Mouse (Mus musculus): ENCODE results near the gene Iqgap3. TPM values are rescaled to one million over a fixed set of nuclear protein-coding genes. Genes with fewer than 3 reads are reported as not detected.

Iqgap3 gene
- 24.9 and 27.3 TPM in 2 replicates for polyA plus RNA-seq (2016; fragmentation: Nextera tagmentation; extraction: Ambion mirVana)

DNA sequence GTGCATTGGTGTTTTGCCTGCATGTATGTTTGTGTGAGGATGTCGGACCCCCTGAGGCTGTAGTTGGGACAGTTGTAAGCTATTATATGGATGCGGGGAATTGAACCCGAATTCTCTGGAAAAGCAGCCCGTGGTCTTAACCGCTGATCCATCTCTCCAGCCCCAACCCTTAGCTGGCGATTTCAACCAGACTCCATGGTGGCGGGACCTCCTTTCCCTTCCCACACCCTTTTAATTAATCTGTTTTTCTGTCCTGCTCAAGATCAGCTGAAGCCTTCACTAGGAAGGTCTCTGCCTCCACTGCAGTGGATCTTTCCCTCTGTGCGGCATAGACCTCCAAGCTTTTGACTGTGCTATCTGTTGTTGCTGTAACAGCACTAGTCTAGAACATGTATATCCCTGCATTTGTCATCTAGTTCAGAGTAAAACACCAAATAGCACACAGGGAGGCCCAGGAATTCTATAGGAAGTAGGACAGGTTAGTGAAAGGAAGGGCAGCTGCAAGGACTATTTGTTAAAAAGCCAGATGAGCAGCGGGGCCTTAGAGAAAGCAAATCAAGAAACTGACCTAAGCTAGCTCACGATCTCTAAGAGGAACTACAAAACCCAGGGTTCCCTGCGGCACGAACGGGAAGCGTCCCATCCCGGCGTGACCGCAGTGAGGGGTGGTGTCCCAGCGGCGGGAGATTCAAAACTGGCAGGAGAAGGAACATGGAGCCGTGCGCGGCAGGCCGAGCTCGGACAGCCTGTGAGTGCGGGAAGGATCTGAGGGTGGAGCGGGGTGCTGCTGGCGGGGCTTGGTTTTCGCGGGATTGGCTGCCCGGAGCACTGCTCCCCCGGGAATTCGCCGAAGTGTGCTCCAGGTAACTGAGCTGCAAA, at the start of gene Iqgap3:
Iqgap3 (plus strand) TSS at position 627 of the 879 bp plus-strand sequence.
- Histone ChIP-seq H3K9ac (peak within 1 kb of the TSS; percentile 69), H3K36me3 (replicated peaks) (peaks cover 7% of the 10 kb centered on the region; the same call in 1 of the 2 replicates), H3K4me1 (peaks cover 18% of the 10 kb centered on the region), H3K4me2 (peak within 1 kb of the TSS; percentile 84), H3K27me3 (no peaks in the 10 kb centered on the region), H3K27ac (peak within 1 kb of the TSS; percentile 61), H3K4me3 (replicated peaks) (peak within 1 kb of the TSS; percentile 70), H3K9me3 (no peaks in the 10 kb centered on the region)
- ATAC-seq (ENCODE audit: low FRiP score), result peak; percentile 90
- 18% methylated on average over 33 of the region's 33 CpGs for WGBS

GRCm38 (mm10) chr3:88033506-88033905, 48.3 kb upstream of the Iqgap3 start:
- peaks cover 55% of the 10 kb centered on the region for H3K27me3 ChIP-seq
- H3K27ac ChIP-seq, result no peak overlapping the region
- 71% methylated on average over 5 of the region's 5 CpGs for WGBS
- H3K4me3 ChIP-seq (replicated peaks), result no peak overlapping the region
- no peaks in the 10 kb centered on the region for H3K36me3 ChIP-seq (replicated peaks)
- no peaks in the 10 kb centered on the region for H3K9me3 ChIP-seq
- ATAC-seq (ENCODE audit: low FRiP score), result no peak
- H3K4me1 ChIP-seq, result no peaks in the 10 kb centered on the region
- no peak overlapping the region for H3K9ac ChIP-seq
- H3K4me2 ChIP-seq, result no peak overlapping the region

DNA sequence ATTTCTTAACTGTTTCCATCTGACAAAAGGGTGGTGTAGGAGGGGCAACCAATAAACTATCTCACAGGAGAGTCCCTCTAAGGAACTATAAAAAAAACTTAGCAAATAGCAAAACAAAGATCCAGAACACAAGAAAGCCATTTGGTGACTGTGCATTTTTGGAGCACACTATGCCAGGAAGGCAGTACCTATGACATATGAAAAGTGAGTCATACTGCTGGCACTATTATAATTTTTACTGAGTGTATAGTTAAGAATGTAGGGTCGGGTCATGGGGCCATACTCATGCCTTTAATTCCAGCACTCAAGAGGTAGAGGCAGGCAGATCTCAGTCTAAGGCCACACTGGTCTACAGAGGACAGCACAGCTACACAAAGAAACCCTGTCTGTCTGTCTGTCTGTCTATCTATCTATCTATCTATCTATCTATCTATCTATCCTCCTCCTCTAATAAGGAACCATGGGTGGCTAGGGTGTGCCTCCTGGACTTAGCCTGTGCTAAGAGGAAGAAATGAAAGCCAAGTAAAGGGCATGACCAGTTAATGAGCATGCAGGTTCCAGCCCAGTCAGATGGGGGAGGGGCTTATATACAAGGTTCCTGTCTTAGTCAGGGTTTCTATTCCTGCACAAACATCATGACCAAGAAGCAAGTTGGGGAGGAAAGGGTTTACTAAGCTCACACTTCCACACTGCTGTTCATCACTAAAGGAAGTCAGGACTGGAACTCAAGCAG, 46.0 kb upstream of the Iqgap3 start:
- Histone ChIP-seq H3K36me3 (replicated peaks) (no peaks in the 10 kb centered on the region), H3K4me1 (no peaks in the 10 kb centered on the region), H3K4me2 (no peak overlapping the region), H3K27me3 (peaks cover 54% of the 10 kb centered on the region), H3K4me3 (replicated peaks) (no peak overlapping the region), H3K9me3 (no peaks in the 10 kb centered on the region), H3K27ac (no peak overlapping the region), H3K9ac (no peak overlapping the region)
- ATAC-seq (ENCODE audit: low FRiP score), result no peak
- 58% methylated on average over 1 of the region's 1 CpGs for WGBS

DNA sequence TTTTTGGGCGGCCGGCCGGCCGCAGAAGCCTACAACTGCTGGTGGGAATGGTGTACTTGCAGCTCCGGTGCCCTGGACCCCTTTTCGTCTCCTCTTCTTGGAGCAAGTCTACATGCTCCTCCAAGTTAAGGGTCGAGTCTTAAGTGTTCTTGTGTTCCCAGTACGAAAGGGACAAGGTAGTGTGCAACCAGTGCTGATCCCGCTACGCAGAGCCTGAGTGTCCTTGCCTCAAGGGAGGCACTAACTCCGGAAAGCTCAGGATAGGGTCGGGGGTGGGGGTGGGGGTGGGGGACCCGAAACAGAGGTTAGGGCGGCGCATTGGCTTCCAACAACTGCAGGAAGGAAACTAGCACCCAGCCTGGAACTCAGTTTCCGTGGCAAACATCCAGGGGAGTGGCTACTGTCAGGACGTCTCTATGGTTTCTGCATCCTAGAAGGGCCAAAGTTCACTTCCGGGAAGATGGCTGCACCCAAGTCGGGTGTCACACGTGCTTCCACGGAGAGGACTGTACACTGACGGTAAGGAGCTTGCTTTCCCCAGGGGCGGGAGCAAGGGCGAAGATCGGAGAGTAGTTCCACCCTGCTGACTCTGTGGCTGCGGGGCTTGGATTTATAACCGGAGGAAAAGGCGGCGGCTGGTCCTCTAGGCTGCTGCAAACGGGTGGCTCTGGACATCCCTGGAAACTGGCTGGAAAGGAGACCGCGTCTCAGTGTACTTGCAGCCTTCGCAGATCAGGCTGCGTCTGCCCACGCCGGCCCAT, 38.9 kb upstream of the Iqgap3 start, which contains the start of gene Gpatch4:
Gpatch4 (plus strand) TSS at position 448 of the 761 bp plus-strand sequence.
- H3K27ac ChIP-seq, result peak within 1 kb of the TSS; percentile 25; the same call in 1 of the 2 replicates
- WGBS, result 10% methylated on average over 36 of the region's 36 CpGs

DNA sequence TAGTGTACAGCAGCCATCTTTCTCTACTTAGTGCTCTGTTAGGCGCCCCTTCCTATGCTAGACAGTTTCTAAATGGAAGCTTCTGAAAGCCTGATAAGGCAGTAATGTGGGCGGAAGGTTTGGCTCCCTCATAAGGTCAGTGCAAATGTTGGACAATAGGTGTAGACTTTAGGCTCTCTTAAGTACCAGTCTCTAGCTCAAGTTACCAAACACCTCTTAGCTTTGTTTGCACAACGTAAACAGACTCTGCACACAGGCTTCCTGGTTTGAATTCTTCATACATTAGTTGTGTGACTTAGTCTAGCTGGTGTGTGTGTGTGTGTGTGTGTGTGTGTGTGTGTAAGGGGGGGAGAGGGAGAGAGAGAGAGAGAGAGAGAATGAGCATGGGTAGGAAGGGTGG, 32.2 kb upstream of the Iqgap3 start:
- H3K9me3 ChIP-seq, result no peaks in the 10 kb centered on the region
- no peak overlapping the region for H3K4me2 ChIP-seq
- H3K36me3 ChIP-seq (replicated peaks), result peaks cover 47% of the 10 kb centered on the region
- H3K4me1 ChIP-seq, result no peaks in the 10 kb centered on the region
- H3K4me3 ChIP-seq (replicated peaks), result no peak overlapping the region
- ATAC-seq (ENCODE audit: low FRiP score), result no peak
- no peak overlapping the region for H3K9ac ChIP-seq
- WGBS, result 91% methylated on average over 3 of the region's 3 CpGs
- no peak overlapping the region for H3K27ac ChIP-seq
- no peaks in the 10 kb centered on the region for H3K27me3 ChIP-seq

More for the DNA sequence above, 38.9 kb upstream of the Iqgap3 start, which contains the start of gene Gpatch4:
- H3K36me3 ChIP-seq (replicated peaks), result peaks cover 4% of the 10 kb centered on the region; the same call in 1 of the 2 replicates
- H3K27me3 ChIP-seq, result peaks cover 21% of the 10 kb centered on the region
- peak within 1 kb of the TSS; percentile 81 for H3K4me3 ChIP-seq (replicated peaks)
- peak within 1 kb of the TSS; percentile 77 for H3K4me2 ChIP-seq
- H3K9ac ChIP-seq, result peak within 1 kb of the TSS; percentile 58
- peak; percentile 91 for ATAC-seq (ENCODE audit: low FRiP score)
- H3K9me3 ChIP-seq, result no peaks in the 10 kb centered on the region
- H3K4me1 ChIP-seq, result peaks cover 11% of the 10 kb centered on the region

- peak overlapping the region; percentile 91 for H3K4me2 ChIP-seq
These were observed 24.7 kb upstream of the Iqgap3 start for GRCm38 (mm10) chr3:88057030-88057429.

DNA sequence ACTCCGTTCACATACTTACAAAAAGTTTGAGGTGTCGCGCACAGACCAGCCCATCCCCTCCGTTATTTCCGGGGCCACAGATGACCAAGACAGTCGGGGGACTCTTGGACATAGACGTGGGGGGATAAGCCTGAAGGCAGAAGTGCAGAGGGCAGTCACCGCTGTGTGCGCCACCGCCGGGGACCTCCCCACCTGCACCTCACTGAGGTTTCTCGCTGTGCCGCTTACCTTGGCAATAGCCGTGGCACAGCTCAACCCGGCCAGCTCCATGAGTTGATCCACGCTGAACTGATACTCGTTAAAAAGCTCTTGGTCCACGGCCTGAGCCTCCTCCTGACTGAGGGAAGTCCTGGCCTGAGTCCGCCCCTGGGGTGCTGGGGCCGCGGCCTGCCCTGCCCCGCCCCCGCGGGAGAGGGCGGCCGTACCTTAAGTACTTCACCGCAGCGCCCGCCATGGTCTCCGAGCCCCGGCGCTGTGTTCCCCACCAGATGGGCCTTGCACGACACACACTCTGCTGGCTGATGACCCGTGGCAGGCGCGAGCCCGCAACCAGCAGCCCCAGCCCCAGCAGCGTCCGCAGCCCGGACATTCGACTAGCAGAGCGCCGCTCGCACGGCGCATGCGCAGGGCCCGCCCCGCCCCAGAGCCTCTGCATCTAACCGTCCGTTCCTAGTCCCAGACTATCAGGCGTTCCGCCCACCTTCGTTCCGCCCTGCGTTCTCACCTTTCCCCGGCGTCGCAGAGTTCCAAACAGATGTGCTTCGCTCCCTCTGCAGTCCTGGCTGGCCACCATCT, 23.7 kb upstream of the Iqgap3 start, which contains the start of gene Naxe:
Naxe (minus strand) TSS at position 594 of the 795 bp plus-strand sequence.
- peak within 1 kb of the TSS; percentile 91 for H3K4me2 ChIP-seq
- ATAC-seq (ENCODE audit: low FRiP score), result peak; percentile 97
- peak within 1 kb of the TSS; percentile 92 for H3K9ac ChIP-seq
- no peaks in the 10 kb centered on the region for H3K9me3 ChIP-seq
- WGBS, result 1% methylated on average over 60 of the region's 60 CpGs
- peak within 1 kb of the TSS; percentile 73 for H3K27ac ChIP-seq
- no peaks in the 10 kb centered on the region for H3K27me3 ChIP-seq
- H3K4me3 ChIP-seq (replicated peaks), result peak within 1 kb of the TSS; percentile 91
- peaks cover 16% of the 10 kb centered on the region for H3K4me1 ChIP-seq
- peaks cover 35% of the 10 kb centered on the region for H3K36me3 ChIP-seq (replicated peaks)

More at GRCm38 (mm10) chr3:88057030-88057429, 24.7 kb upstream of the Iqgap3 start:
- peaks cover 16% of the 10 kb centered on the region for H3K4me1 ChIP-seq
- no peaks in the 10 kb centered on the region for H3K9me3 ChIP-seq
- no peak overlapping the region for H3K9ac ChIP-seq
- H3K27ac ChIP-seq, result no peak overlapping the region
- peaks cover 46% of the 10 kb centered on the region for H3K36me3 ChIP-seq (replicated peaks)
- ATAC-seq (ENCODE audit: low FRiP score), result no peak
- no peaks in the 10 kb centered on the region for H3K27me3 ChIP-seq
- peak overlapping the region; percentile 91; the same call in 1 of the 2 replicates for H3K4me3 ChIP-seq (replicated peaks)
- WGBS, result 83% methylated on average over 6 of the region's 6 CpGs

DNA sequence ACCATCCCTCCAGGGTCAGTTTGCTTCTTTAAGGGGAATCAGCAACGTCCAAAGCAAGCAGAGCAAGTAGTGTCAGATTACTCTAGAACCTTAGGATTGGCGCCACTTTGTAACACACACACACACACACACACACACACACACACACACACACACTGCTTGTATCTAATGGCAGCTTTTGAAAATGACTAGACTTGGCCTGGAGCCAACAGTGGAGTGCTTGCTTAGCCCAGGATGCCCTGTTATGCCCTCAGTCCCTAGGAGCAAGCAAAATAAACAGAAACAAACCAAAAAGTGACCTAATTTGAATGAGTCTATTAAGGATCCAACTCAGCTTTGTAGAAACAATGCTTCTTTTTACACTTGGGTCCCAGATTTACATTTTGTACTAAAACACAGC, 13.4 kb upstream of the Iqgap3 start:
- 0 out of 2 replicates have a peak overlapping the region, but pooled peaks have one; percentile 12 for H3K9ac ChIP-seq
- H3K9me3 ChIP-seq, result no peaks in the 10 kb centered on the region
- peaks cover 8% of the 10 kb centered on the region; the same call in 1 of the 2 replicates for H3K27me3 ChIP-seq
- H3K4me2 ChIP-seq, result no peak overlapping the region
- H3K27ac ChIP-seq, result no peak overlapping the region
- WGBS, result 31% methylated on average over 2 of the region's 2 CpGs
- H3K36me3 ChIP-seq (replicated peaks), result no peaks in the 10 kb centered on the region
- no peaks in the 10 kb centered on the region for H3K4me1 ChIP-seq
- H3K4me3 ChIP-seq (replicated peaks), result no peak overlapping the region
- ATAC-seq (ENCODE audit: low FRiP score), result no peak

- Histone ChIP-seq H3K9me3 (no peaks in the 10 kb centered on the region), H3K4me3 (replicated peaks) (no peak overlapping the region), H3K4me2 (no peak overlapping the region), H3K9ac (no peak overlapping the region), H3K27ac (no peak overlapping the region), H3K4me1 (no peaks in the 10 kb centered on the region), H3K36me3 (replicated peaks) (no peaks in the 10 kb centered on the region), H3K27me3 (peaks cover 8% of the 10 kb centered on the region)
- ATAC-seq (ENCODE audit: low FRiP score), result 0 out of 2 replicates have a peak, but pooled peaks have one; percentile 61
- 3% methylated on average over 5 of the region's 5 CpGs for WGBS
These were observed 10.0 kb upstream of the Iqgap3 start for GRCm38 (mm10) chr3:88071783-88072182.

- H3K4me1 ChIP-seq, result no peaks in the 10 kb centered on the region
- no peaks in the 10 kb centered on the region for H3K36me3 ChIP-seq (replicated peaks)
- no peak for ATAC-seq (ENCODE audit: low FRiP score)
- H3K9me3 ChIP-seq, result no peaks in the 10 kb centered on the region
- no peak overlapping the region for H3K9ac ChIP-seq
- 81% methylated on average over 2 of the region's 2 CpGs for WGBS
- H3K4me3 ChIP-seq (replicated peaks), result no peak overlapping the region
- no peak overlapping the region for H3K27ac ChIP-seq
- H3K4me2 ChIP-seq, result no peak overlapping the region
- peaks cover 8% of the 10 kb centered on the region for H3K27me3 ChIP-seq
These were observed 8.1 kb upstream of the Iqgap3 start for GRCm38 (mm10) chr3:88073631-88074030.

DNA sequence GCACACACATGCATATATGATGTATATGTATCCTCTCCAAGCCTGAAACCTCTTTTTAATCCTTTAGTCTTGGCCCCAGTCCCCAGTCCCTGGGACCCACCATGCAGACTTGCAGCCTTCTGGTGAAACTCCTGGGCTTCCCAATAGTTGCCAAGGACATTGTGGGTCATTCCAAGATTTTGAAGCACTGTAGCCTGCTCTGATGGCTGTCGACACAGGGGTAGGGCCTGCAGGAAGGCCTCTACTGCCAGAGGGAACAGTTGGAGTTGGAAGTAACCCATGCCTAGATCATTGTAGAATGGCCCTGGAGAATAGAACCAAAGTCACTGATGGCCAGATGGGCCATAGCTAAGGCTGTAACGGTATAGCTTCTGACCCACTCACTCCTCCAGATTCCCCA, 7.4 kb upstream of the Iqgap3 start:
- no peak overlapping the region for H3K9ac ChIP-seq
- 78% methylated on average over 2 of the region's 2 CpGs for WGBS
- no peak for ATAC-seq (ENCODE audit: low FRiP score)

More for the DNA sequence above, 7.4 kb upstream of the Iqgap3 start:
- Histone ChIP-seq H3K36me3 (replicated peaks) (no peaks in the 10 kb centered on the region), H3K4me3 (replicated peaks) (no peak overlapping the region), H3K9me3 (no peaks in the 10 kb centered on the region), H3K4me2 (no peak overlapping the region), H3K4me1 (no peaks in the 10 kb centered on the region), H3K27me3 (peaks cover 8% of the 10 kb centered on the region), H3K27ac (no peak overlapping the region)
